Mouse (Mus musculus) spleen, adult 2 months (tissue): ENCODE measurements around the gene Hoxa3. TPM values are rescaled to one million over a fixed set of nuclear protein-coding genes. Genes with fewer than 3 reads are reported as not detected.

Source experiments
- DNase-seq, 2 experiments: peaks; one replicate each; pipeline versions ENCODE4 v3.0.0 to v3.0.0-alpha.2; 2012 to 2021; ENCODE audit warnings: low spot score in 2 of 2, low read depth in 1 of 2
- H3K27ac ChIP-seq: fragments of 200-500 bp; 2 replicates; pipeline ENCODE4 v1.5.1; 2012; ENCODE audit warnings: low read length, inconsistent platforms; ENCODE audit not compliant: insufficient read depth
- H3K27me3 ChIP-seq: fragments of 200-500 bp; 2 replicates; pipeline ENCODE4 v1.6.1; 2012; ENCODE audit warnings: mild to moderate bottlenecking, moderate library complexity, low read length, inconsistent platforms; ENCODE audit not compliant: control insufficient read depth, insufficient read depth
- H3K36me3 ChIP-seq: fragments of 200-500 bp; 2 replicates; pipeline ENCODE4 v1.6.1; 2012; ENCODE audit warnings: mild to moderate bottlenecking, low read length, inconsistent platforms; ENCODE audit not compliant: control insufficient read depth, insufficient read depth
- H3K4me1 ChIP-seq: fragments of 200-500 bp; 2 replicates; pipeline ENCODE4 v1.6.1; 2011; ENCODE audit warnings: inconsistent platforms; ENCODE audit not compliant: control insufficient read depth, insufficient read depth, insufficient read length
- H3K4me3 ChIP-seq: fragments of 200-500 bp; 2 replicates; pipeline ENCODE4 v1.5.1; 2011; ENCODE audit warnings: mild to moderate bottlenecking, inconsistent platforms; ENCODE audit not compliant: insufficient read depth, insufficient read length; ENCODE audit errors: extremely low read depth
- CTCF ChIP-seq: fragments of 200-500 bp; IDR thresholded peaks from 2 replicates; pipeline ENCODE4 v1.5.1; 2011; ENCODE audit warnings: mild to moderate bottlenecking, inconsistent platforms; ENCODE audit not compliant: insufficient read depth, insufficient read length, insufficient replicate concordance; ENCODE audit errors: extremely low read depth
- POLR2A ChIP-seq: fragments of 200-500 bp; IDR thresholded peaks from 2 replicates; pipeline ENCODE4 v1.6.1; 2011; ENCODE audit warnings: low read depth, low read length, inconsistent platforms
- WGBS: fragments of 180-500 bp; shearing (Covaris S2); methylation state at CpG from one replicate; pipeline ENCODE4 v1.1.7; 2018; 5-methylcytosine and 5-hydroxymethylcytosine counted together
- polyA plus RNA-seq: library from polyadenylated mRNA; depleted of rRNA; stranded (reverse); fragments of >200 nt; gene quantifications from 2 replicates; pipeline ENCODE4 v1.2.3, GENCODE M21; 2012

Hoxa3 gene
- polyA plus RNA-seq, 1 experiment, result 1.4 TPM

- Histone ChIP-seq H3K27me3 (peaks cover 2% of the 10 kb centered on the region; the same call in 1 of the 2 replicates), H3K4me1 (no peaks in the 10 kb centered on the region), H3K36me3 (no peaks in the 10 kb centered on the region), H3K27ac (no peak overlapping the region), H3K4me3 (no peak overlapping the region)
- 89% methylated on average over 7 of the region's 7 CpGs for WGBS
- no peak for TF ChIP-seq POLR2A
- no peak for TF ChIP-seq CTCF
- DNase-seq, result no peak
Measured at GRCm38 (mm10) chr6:52171938-52172337, 41.2 kb downstream of the Hoxa3 start.

- Histone ChIP-seq H3K4me1 (no peaks in the 10 kb centered on the region), H3K4me3 (no peak overlapping the region), H3K36me3 (no peaks in the 10 kb centered on the region), H3K27ac (no peak overlapping the region), H3K27me3 (peaks cover 4% of the 10 kb centered on the region; the same call in 1 of the 2 replicates)
- TF ChIP-seq CTCF (no peak), POLR2A (no peak)
- no peak for DNase-seq
- 90% methylated on average over 4 of the region's 4 CpGs for WGBS
Measured at GRCm38 (mm10) chr6:52171331-52171730, 41.8 kb downstream of the Hoxa3 start.

GRCm38 (mm10) chr6:52170898-52171223, 42.3 kb downstream of the Hoxa3 start:
- 65% methylated on average over 5 of the region's 5 CpGs for WGBS
- H3K27ac ChIP-seq, result no peak overlapping the region; the same call in 1 of the 2 replicates
- TF ChIP-seq CTCF, result no peak
- no peak for TF ChIP-seq POLR2A

GRCm38 (mm10) chr6:52170166-52170897, 42.8 kb downstream of the Hoxa3 start:
- Histone ChIP-seq H3K4me3 (no peak overlapping the region), H3K27me3 (0 out of 2 replicates have a peak, but pooled peaks cover 4% of the 10 kb centered on the region), H3K27ac (no peak overlapping the region; the same call in 1 of the 2 replicates), H3K36me3 (no peaks in the 10 kb centered on the region), H3K4me1 (no peaks in the 10 kb centered on the region)
- no peak for DNase-seq
- TF ChIP-seq CTCF (no peak), POLR2A (no peak)
- 85% methylated on average over 40 of the region's 40 CpGs for WGBS

More at GRCm38 (mm10) chr6:52170898-52171223, 42.3 kb downstream of the Hoxa3 start:
- H3K36me3 ChIP-seq, result no peaks in the 10 kb centered on the region
- peaks cover 4% of the 10 kb centered on the region; the same call in 1 of the 2 replicates for H3K27me3 ChIP-seq
- H3K4me1 ChIP-seq, result no peaks in the 10 kb centered on the region
- H3K4me3 ChIP-seq, result no peak overlapping the region
- DNase-seq, result no peak

- Histone ChIP-seq H3K4me3 (no peak overlapping the region), H3K27ac (no peak overlapping the region; the same call in 1 of the 2 replicates)
Measured at GRCm38 (mm10) chr6:52169499-52170165, 43.5 kb downstream of the Hoxa3 start.

GRCm38 (mm10) chr6:52168191-52169055, 44.7 kb downstream of the Hoxa3 start:
- H3K36me3 ChIP-seq, result no peaks in the 10 kb centered on the region
- H3K27me3 ChIP-seq, result peaks cover 8% of the 10 kb centered on the region
- no peaks in the 10 kb centered on the region for H3K4me1 ChIP-seq
- no peak overlapping the region; the same call in 1 of the 2 replicates for H3K27ac ChIP-seq
- WGBS, result 85% methylated on average over 42 of the region's 42 CpGs
- H3K4me3 ChIP-seq, result no peak overlapping the region
- TF ChIP-seq POLR2A (no peak), CTCF (no peak)
- DNase-seq, result no peak

More at GRCm38 (mm10) chr6:52169499-52170165, 43.5 kb downstream of the Hoxa3 start:
- TF ChIP-seq CTCF (no peak), POLR2A (no peak)
- H3K27me3 ChIP-seq, result 0 out of 2 replicates have a peak, but pooled peaks cover 4% of the 10 kb centered on the region
- 88% methylated on average over 16 of the region's 16 CpGs for WGBS
- DNase-seq, result no peak
- H3K36me3 ChIP-seq, result no peaks in the 10 kb centered on the region
- no peaks in the 10 kb centered on the region for H3K4me1 ChIP-seq
